Mouse (Mus musculus) mouse embryonic stem cell (cell line): Measurements from ENCODE around the gene Hectd4.

Experiments
- in situ Hi-C, 2 experiments: fragments of 300-500 bp; cut with MboI; formaldehyde crosslinking; loops; 1 replicate in 1 of 2; 3 replicates in 1 of 2; pipeline ENCODE4 v1.14.3; 2019 to 2020; ENCODE audit warnings: low sequenced_read_pairs in 2 of 2, low pct_unique_long_range_greater_than_20kb in 1 of 2, mixed read lengths in 1 of 2; ENCODE audit not compliant: unreplicated experiment in 1 of 2

The Hectd4 gene

GRCm38 (mm10) chr5:121219980-121220731 lies at the start of gene Hectd4:
Gene Hectd4, plus strand, starts transcription at chr5:121220219.
- in situ Hi-C loops, result loop anchor here (5.0 to 10.0 kb wide), 2 partner anchors 155 to 157 kb away; no protein-coding TSS in a partner anchor

GRCm38 (mm10) chr5:121172835-121173234 lies 47.2 kb upstream of the Hectd4 start:
- in situ Hi-C loops, result no loop called here

- in situ Hi-C loops, result no loop called here
These were observed 40.8 kb upstream of the Hectd4 start for GRCm38 (mm10) chr5:121179077-121179857.

- in situ Hi-C loops, result no loop called here
These were observed 36.8 kb upstream of the Hectd4 start for GRCm38 (mm10) chr5:121183269-121183668.

- in situ Hi-C loops, result no loop called here
These were observed 35.6 kb upstream of the Hectd4 start for GRCm38 (mm10) chr5:121184375-121184774.

GRCm38 (mm10) chr5:121184945-121185551 lies 35.0 kb upstream of the Hectd4 start:
- in situ Hi-C loops, result no loop called here

GRCm38 (mm10) chr5:121187580-121188001 lies 32.4 kb upstream of the Hectd4 start:
- in situ Hi-C loops, result no loop called here

- in situ Hi-C loops, result no loop called here
These were observed 31.8 kb upstream of the Hectd4 start for GRCm38 (mm10) chr5:121188265-121188664.

- in situ Hi-C loops, result no loop called here
These were observed 30.8 kb upstream of the Hectd4 start for GRCm38 (mm10) chr5:121189182-121189581.

GRCm38 (mm10) chr5:121190210-121190835 lies 29.7 kb upstream of the Hectd4 start:
- in situ Hi-C loops, result no loop called here

GRCm38 (mm10) chr5:121190836-121191583 lies 29.0 kb upstream of the Hectd4 start, which contains the start of gene Ptpn11:
Gene Ptpn11, minus strand, starts transcription at chr5:121191397.
- in situ Hi-C loops, result no loop called here

GRCm38 (mm10) chr5:121191584-121191906 lies 28.5 kb upstream of the Hectd4 start:
- in situ Hi-C loops, result no loop called here

- in situ Hi-C loops, result no loop called here
These were observed 25.8 kb upstream of the Hectd4 start for GRCm38 (mm10) chr5:121194173-121194572.

- in situ Hi-C loops, result no loop called here
These were observed 23.3 kb upstream of the Hectd4 start for GRCm38 (mm10) chr5:121196764-121197163.

- in situ Hi-C loops, result no loop called here
These were observed 22.7 kb upstream of the Hectd4 start for GRCm38 (mm10) chr5:121197337-121197736.

GRCm38 (mm10) chr5:121198376-121198775 lies 21.6 kb upstream of the Hectd4 start:
- in situ Hi-C loops, result no loop called here

- in situ Hi-C loops, result no loop called here
These were observed 18.3 kb upstream of the Hectd4 start for GRCm38 (mm10) chr5:121201739-121202138.

GRCm38 (mm10) chr5:121202467-121202866 lies 17.6 kb upstream of the Hectd4 start:
- in situ Hi-C loops, result no loop called here
